Mouse (Mus musculus) CD4-positive, CD25-positive, alpha-beta regulatory T cell, adult 4 months (primary cell): ENCODE measurements around the gene Prtn3. TPM values are rescaled to one million over a fixed set of nuclear protein-coding genes. Genes with fewer than 3 reads are reported as not detected.

ENCODE experiments used
- ATAC-seq: one replicate; pipeline ENCODE4 v1.8.0; 2017
- polyA plus RNA-seq, 2 experiments: library from polyadenylated mRNA; unstranded; fragments of 100-300 nt; shearing (Covaris generic); gene quantifications; one replicate each; pipeline ENCODE4 v1.2.1; 2017

Prtn3 gene
- polyA plus RNA-seq: not detected

GRCm38 (mm10) chr10:79874290-79874862 is at the start of gene Prtn3, which contains the start of gene Plppr3:
Prtn3 (plus strand) TSS chr10:79874476.
Plppr3 (minus strand) TSS chr10:79874634.
- no peak for ATAC-seq

- no peak for ATAC-seq
Observed at GRCm38 (mm10) chr10:79831583-79831982, 42.7 kb upstream of the Prtn3 start.

- ATAC-seq: no peak
Observed at GRCm38 (mm10) chr10:79832026-79832785, 42.1 kb upstream of the Prtn3 start.

- ATAC-seq: no peak
Observed at GRCm38 (mm10) chr10:79832786-79833181, 41.5 kb upstream of the Prtn3 start.

- ATAC-seq: peak; percentile 79
Observed at GRCm38 (mm10) chr10:79834769-79835398, 39.4 kb upstream of the Prtn3 start.

- ATAC-seq: no peak
Observed at GRCm38 (mm10) chr10:79836918-79837317, 37.4 kb upstream of the Prtn3 start.

GRCm38 (mm10) chr10:79838151-79838550 is 36.1 kb upstream of the Prtn3 start:
- ATAC-seq: no peak

GRCm38 (mm10) chr10:79840091-79840490 is 34.2 kb upstream of the Prtn3 start:
- ATAC-seq: no peak

- ATAC-seq: no peak
Observed at GRCm38 (mm10) chr10:79840644-79841551, 33.4 kb upstream of the Prtn3 start.

- ATAC-seq: no peak
Observed at GRCm38 (mm10) chr10:79842322-79842721, 32.0 kb upstream of the Prtn3 start.

GRCm38 (mm10) chr10:79843476-79843875 is 30.8 kb upstream of the Prtn3 start:
- ATAC-seq: no peak

- no peak for ATAC-seq
Observed at GRCm38 (mm10) chr10:79846553-79846952, 27.7 kb upstream of the Prtn3 start.

GRCm38 (mm10) chr10:79849941-79850628 is 24.2 kb upstream of the Prtn3 start:
- no peak for ATAC-seq

GRCm38 (mm10) chr10:79851653-79852052 is 22.6 kb upstream of the Prtn3 start:
- ATAC-seq: no peak

- no peak for ATAC-seq
Observed at GRCm38 (mm10) chr10:79852107-79852789, 22.0 kb upstream of the Prtn3 start.

GRCm38 (mm10) chr10:79852827-79853226 is 21.4 kb upstream of the Prtn3 start:
- ATAC-seq: no peak

GRCm38 (mm10) chr10:79853392-79853791 is 20.9 kb upstream of the Prtn3 start:
- ATAC-seq: no peak

- peak; percentile 80 for ATAC-seq
Observed at GRCm38 (mm10) chr10:79853860-79854795, 20.1 kb upstream of the Prtn3 start, which contains the start of gene Ptbp1. Ptbp1 (plus strand) TSS chr10:79854427.

- ATAC-seq: peak; percentile 25
Observed at GRCm38 (mm10) chr10:79854801-79855541, 19.3 kb upstream of the Prtn3 start.
